In genomic region chr12:102282126-102282525, GRCm38 (mm10) we compare ENCODE assay signal across 8 mouse cellular contexts. TPM values are rescaled to one million over a fixed set of nuclear protein-coding genes. Genes with fewer than 3 reads are reported as not detected.
DNase-seq lines count a peak whose midpoint lies in the region; ATAC-seq lines count a peak whose summit lies in the region.
"Had no signal": no experiment of that assay in that cellular context is flagged by ENCODE, and none has a peak within 500 bp of the region (broad histone marks: within the 10 kb centered on the region; RNA-seq: fewer than 3 reads in every experiment).

No protein-coding gene starts in this region.

- H3K9ac ChIP-seq in limb, embryonic 12.5 days (replicated peaks) = no peak overlapping the region
- no peak overlapping the region for H3K9ac ChIP-seq in heart, embryonic 12.5 days
- H3K9ac ChIP-seq in intestine, embryonic 15.5 days = no peak overlapping the region

- H3K4me2 ChIP-seq in limb, embryonic 12.5 days = peak overlapping the region; percentile 94; the same call in 1 of the 2 replicates
- peak overlapping the region; percentile 97 for H3K4me2 ChIP-seq in heart, embryonic 12.5 days
- peak overlapping the region; percentile 85 for H3K4me2 ChIP-seq in intestine, embryonic 15.5 days (replicated peaks)

- DNase-seq in limb, embryonic 10.5 days (ENCODE audit: low spot score) = no peak
- DNase-seq in cerebellum, adult 8-10 months = no peak
- no peak for DNase-seq in Muller cell, postnatal 12 days (ENCODE audit: inconsistent ontology term)
- DNase-seq: cerebellum, adult 9-10 months had no signal

- peaks cover 19% of the 10 kb centered on the region for H3K4me1 ChIP-seq in limb, embryonic 12.5 days (replicated peaks)
- H3K4me1 ChIP-seq in limb, embryonic 10.5 days = peaks cover 16% of the 10 kb centered on the region
- peaks cover 36% of the 10 kb centered on the region for H3K4me1 ChIP-seq in heart, embryonic 12.5 days (replicated peaks)
- H3K4me1 ChIP-seq in intestine, embryonic 15.5 days (replicated peaks) = peaks cover 31% of the 10 kb centered on the region

- no peak for ATAC-seq in limb, embryonic 12.5 days (ENCODE audit: insufficient number of reproducible peaks, insufficient read depth, low FRiP score, low TSS enrichment, low read depth)
- ATAC-seq in heart, embryonic 12.5 days (ENCODE audit: insufficient number of reproducible peaks, low FRiP score) = no peak
- ATAC-seq in intestine, embryonic 15.5 days = no peak
- peak; percentile 63 for ATAC-seq in monocyte, adult 5-6 weeks (replicated peaks; ENCODE audit: insufficient number of reproducible peaks, low FRiP score, low TSS enrichment, poor library complexity, severe bottlenecking)

- 58% methylated on average over 2 of the region's 2 CpGs for WGBS in limb, embryonic 12.5 days
- WGBS in limb, embryonic 10.5 days = 71% methylated on average over 2 of the region's 2 CpGs
- WGBS in heart, embryonic 12.5 days = 65% methylated on average over 2 of the region's 2 CpGs
- 69% methylated on average over 2 of the region's 2 CpGs for WGBS in intestine, embryonic 15.5 days

- no peak overlapping the region for H3K27ac ChIP-seq in limb, embryonic 12.5 days
- H3K27ac ChIP-seq in limb, embryonic 10.5 days = no peak overlapping the region
- no peak overlapping the region for H3K27ac ChIP-seq in heart, embryonic 12.5 days (ENCODE audit: poor library complexity, severe bottlenecking)
- no peak overlapping the region for H3K27ac ChIP-seq in intestine, embryonic 15.5 days

- peaks cover 38% of the 10 kb centered on the region for H3K27me3 ChIP-seq in limb, embryonic 12.5 days
- peaks cover 36% of the 10 kb centered on the region for H3K27me3 ChIP-seq in limb, embryonic 10.5 days (ENCODE audit: low read depth, poor library complexity, severe bottlenecking)
- no peaks in the 10 kb centered on the region for H3K27me3 ChIP-seq in heart, embryonic 12.5 days (replicated peaks)
- H3K27me3 ChIP-seq in intestine, embryonic 15.5 days (replicated peaks) = no peaks in the 10 kb centered on the region

- no peaks in the 10 kb centered on the region for H3K36me3 ChIP-seq in limb, embryonic 12.5 days
- H3K36me3 ChIP-seq in limb, embryonic 10.5 days = no peaks in the 10 kb centered on the region
- H3K36me3 ChIP-seq in heart, embryonic 12.5 days = no peaks in the 10 kb centered on the region
- H3K36me3 ChIP-seq in intestine, embryonic 15.5 days = no peaks in the 10 kb centered on the region

- no peak overlapping the region for H3K4me3 ChIP-seq in limb, embryonic 12.5 days (replicated peaks)
- H3K4me3 ChIP-seq in limb, embryonic 10.5 days = no peak overlapping the region
- H3K4me3 ChIP-seq in heart, embryonic 12.5 days = peak overlapping the region; percentile 75
- peak overlapping the region; percentile 67 for H3K4me3 ChIP-seq in intestine, embryonic 15.5 days (replicated peaks)

- 0 out of 2 replicates have a peak, but pooled peaks cover 8% of the 10 kb centered on the region for H3K9me3 ChIP-seq in limb, embryonic 12.5 days
- no peaks in the 10 kb centered on the region; the same call in 1 of the 2 replicates for H3K9me3 ChIP-seq in limb, embryonic 10.5 days (replicated peaks)
- H3K9me3 ChIP-seq in heart, embryonic 12.5 days (replicated peaks) = peaks cover 13% of the 10 kb centered on the region
- no peaks in the 10 kb centered on the region for H3K9me3 ChIP-seq in intestine, embryonic 15.5 days

RNA-seq across cellular contexts. Expression of gene Rin3, which starts 0.7 kb away (rescaled TPM):
- polyA plus RNA-seq in limb, embryonic 12.5 days (2016; fragmentation: Nextera tagmentation; extraction: Ambion mirVana) = 3.6 and 4.4 TPM in 2 replicates
- polyA plus RNA-seq in limb, embryonic 10.5 days (2016; fragmentation: Nextera tagmentation; extraction: Ambion mirVana) = 4.2 and 4.7 TPM in 2 replicates
- 9.9 and 10.3 TPM in 2 replicates for polyA plus RNA-seq in heart, embryonic 12.5 days (2016; fragmentation: Nextera tagmentation; extraction: Ambion mirVana)
- 9.4 and 11.8 TPM in 2 replicates for polyA plus RNA-seq in intestine, embryonic 15.5 days (2015; fragmentation: Nextera tagmentation; extraction: Ambion mirVana)
- total RNA-seq in monocyte, adult 5-6 weeks (2017) = 60.2 to 126 TPM (median 89.9 TPM) in 3 replicates

Comparison
In these comparisons a context has a peak if more than half of its experiments do, and no peak if none do; other contexts are left out.
1. H3K4me3 ChIP-seq: peak in heart, embryonic 12.5 days (single experiment) and intestine, embryonic 15.5 days (single experiment); none in limb, embryonic 12.5 days (single experiment) and limb, embryonic 10.5 days (single experiment).
2. Peak in every context shown above with its lines, with median percentiles within 50 percentile points of each other: H3K4me2 ChIP-seq.